Mouse (Mus musculus): ENCODE results near the gene Lpo. TPM values are rescaled to one million over a fixed set of nuclear protein-coding genes. Genes with fewer than 3 reads are reported as not detected.

Gene Lpo
- polyA plus RNA-seq, 1 experiment from 2014 or later = 0.18 TPM

MicroRNAs encoded within 50 kb of the gene (microRNA counts, 519-probe panel; counts per million panel counts)
- 3,398 counts per million, percentile 46 among the panel's probes with 10 or more counts for microRNA mmu-miR-142-3p
- microRNA mmu-miR-142-5p = 4,176 counts per million, percentile 71 among the panel's probes with 10 or more counts

Small RNA genes within 50 kb of the gene (microRNA-seq; reads per million reads assigned to microRNA genes)
- gene Mir142 = not detected
- gene Mir142b = not detected

Other genes starting within 250 kb of the Lpo start
- gene Mtmr4, start 236.1 kb downstream of the Lpo start, polyA plus RNA-seq (2015; fragmentation: Nextera tagmentation; extraction: Ambion mirVana) = 54.4 and 58.2 TPM in 2 replicates
- 0.59 and 0.63 TPM in 2 replicates for gene Hsf5, start 211.1 kb downstream of the Lpo start, polyA plus RNA-seq (2015; fragmentation: Nextera tagmentation; extraction: Ambion mirVana)
- 0.59 and 0.68 TPM in 2 replicates for gene Rnf43, start 165.6 kb downstream of the Lpo start, polyA plus RNA-seq (2015; fragmentation: Nextera tagmentation; extraction: Ambion mirVana)
- 165 and 166 TPM in 2 replicates for gene Supt4a, start 90.7 kb downstream of the Lpo start, polyA plus RNA-seq (2015; fragmentation: Nextera tagmentation; extraction: Ambion mirVana)
- 24.9 and 27.0 TPM in 2 replicates for gene Tspoap1, start 67.7 kb downstream of the Lpo start, polyA plus RNA-seq (2015; fragmentation: Nextera tagmentation; extraction: Ambion mirVana)
- gene Mpo, start 34.7 kb downstream of the Lpo start, polyA plus RNA-seq (2015; fragmentation: Nextera tagmentation; extraction: Ambion mirVana) = 1.2 and 1.5 TPM in 2 replicates
- 12.7 and 15.0 TPM in 2 replicates for gene Mks1, start 24.9 kb upstream of the Lpo start, polyA plus RNA-seq (2015; fragmentation: Nextera tagmentation; extraction: Ambion mirVana)
- 0.10 TPM in 1 of 2 replicates, not detected in the other for gene Epx, start 47.2 kb upstream of the Lpo start, polyA plus RNA-seq (2015; fragmentation: Nextera tagmentation; extraction: Ambion mirVana)
- gene Olfr462, start 64.0 kb upstream of the Lpo start, polyA plus RNA-seq (2015; fragmentation: Nextera tagmentation; extraction: Ambion mirVana) = not detected in 2 replicates
- gene Olfr463, start 69.1 kb upstream of the Lpo start, polyA plus RNA-seq (2015; fragmentation: Nextera tagmentation; extraction: Ambion mirVana) = not detected in 2 replicates
- 0.08 TPM in 1 of 2 replicates, not detected in the other for gene Olfr464, start 92.7 kb upstream of the Lpo start, polyA plus RNA-seq (2015; fragmentation: Nextera tagmentation; extraction: Ambion mirVana)
- gene Dynll2, start 159.2 kb upstream of the Lpo start, polyA plus RNA-seq (2015; fragmentation: Nextera tagmentation; extraction: Ambion mirVana) = 49.1 and 51.2 TPM in 2 replicates
- gene Srsf1, start 219.1 kb upstream of the Lpo start, polyA plus RNA-seq (2015; fragmentation: Nextera tagmentation; extraction: Ambion mirVana) = 281 and 354 TPM in 2 replicates
- 53.9 and 62.8 TPM in 2 replicates for gene Vezf1, start 240.0 kb upstream of the Lpo start, polyA plus RNA-seq (2015; fragmentation: Nextera tagmentation; extraction: Ambion mirVana)